Mouse (Mus musculus): Measurements from ENCODE around the gene Cdhr1. TPM values are rescaled to one million over a fixed set of nuclear protein-coding genes. Genes with fewer than 3 reads are reported as not detected.

The Cdhr1 gene
- polyA plus RNA-seq, 1 experiment from 2014 or later: 1.0 TPM

Other genes starting within 250 kb of the Cdhr1 start
- gene Ccser2, start 129.6 kb downstream of the Cdhr1 start, polyA plus RNA-seq (2014; fragmentation: Nextera tagmentation; extraction: Ambion mirVana): 30.2 and 33.1 TPM in 2 replicates
- gene Rgr, start 49.4 kb downstream of the Cdhr1 start, polyA plus RNA-seq (2014; fragmentation: Nextera tagmentation; extraction: Ambion mirVana): not detected in 2 replicates
- not detected in 2 replicates for gene Lrit1, start 43.5 kb downstream of the Cdhr1 start, polyA plus RNA-seq (2014; fragmentation: Nextera tagmentation; extraction: Ambion mirVana)
- gene Lrit2, start 30.4 kb downstream of the Cdhr1 start, polyA plus RNA-seq (2014; fragmentation: Nextera tagmentation; extraction: Ambion mirVana): not detected in 2 replicates
- gene 2610528A11Rik, start 15.7 kb upstream of the Cdhr1 start, polyA plus RNA-seq (2014; fragmentation: Nextera tagmentation; extraction: Ambion mirVana): 0.41 and 0.47 TPM in 2 replicates
- gene Ghitm, start 36.9 kb upstream of the Cdhr1 start, polyA plus RNA-seq (2014; fragmentation: Nextera tagmentation; extraction: Ambion mirVana): 189 and 196 TPM in 2 replicates